Mouse (Mus musculus): ENCODE data around the gene Zcchc14.

Gene Zcchc14

DNA sequence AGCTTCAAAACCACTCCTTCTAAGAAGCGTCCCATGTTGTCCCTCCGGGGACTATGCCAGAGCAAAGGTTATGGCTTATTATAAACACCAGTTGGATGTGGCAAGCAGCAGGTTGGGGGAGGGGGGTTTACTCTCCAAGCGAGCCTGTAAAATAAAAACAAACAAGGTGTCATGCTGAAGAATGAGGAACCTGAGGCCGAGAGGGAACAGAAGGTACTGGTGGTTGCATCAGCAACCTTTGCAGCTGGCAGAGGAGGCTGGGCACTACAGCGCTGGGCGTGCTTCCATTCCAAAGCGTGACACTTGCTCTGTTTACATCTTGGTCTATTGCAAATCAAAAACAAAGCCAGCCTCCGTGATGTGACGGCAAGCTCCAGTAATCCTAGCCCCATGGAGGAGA lies 72.2 kb downstream of the Zcchc14 start:
- no peak for DNase-seq

GRCm38 (mm10) chr8:121578676-121579451 lies 73.8 kb downstream of the Zcchc14 start, which contains the start of gene Fbxo31:
Fbxo31 (minus strand) TSS chr8:121578806.
- DNase-seq = peak; percentile 84 to 93

DNA sequence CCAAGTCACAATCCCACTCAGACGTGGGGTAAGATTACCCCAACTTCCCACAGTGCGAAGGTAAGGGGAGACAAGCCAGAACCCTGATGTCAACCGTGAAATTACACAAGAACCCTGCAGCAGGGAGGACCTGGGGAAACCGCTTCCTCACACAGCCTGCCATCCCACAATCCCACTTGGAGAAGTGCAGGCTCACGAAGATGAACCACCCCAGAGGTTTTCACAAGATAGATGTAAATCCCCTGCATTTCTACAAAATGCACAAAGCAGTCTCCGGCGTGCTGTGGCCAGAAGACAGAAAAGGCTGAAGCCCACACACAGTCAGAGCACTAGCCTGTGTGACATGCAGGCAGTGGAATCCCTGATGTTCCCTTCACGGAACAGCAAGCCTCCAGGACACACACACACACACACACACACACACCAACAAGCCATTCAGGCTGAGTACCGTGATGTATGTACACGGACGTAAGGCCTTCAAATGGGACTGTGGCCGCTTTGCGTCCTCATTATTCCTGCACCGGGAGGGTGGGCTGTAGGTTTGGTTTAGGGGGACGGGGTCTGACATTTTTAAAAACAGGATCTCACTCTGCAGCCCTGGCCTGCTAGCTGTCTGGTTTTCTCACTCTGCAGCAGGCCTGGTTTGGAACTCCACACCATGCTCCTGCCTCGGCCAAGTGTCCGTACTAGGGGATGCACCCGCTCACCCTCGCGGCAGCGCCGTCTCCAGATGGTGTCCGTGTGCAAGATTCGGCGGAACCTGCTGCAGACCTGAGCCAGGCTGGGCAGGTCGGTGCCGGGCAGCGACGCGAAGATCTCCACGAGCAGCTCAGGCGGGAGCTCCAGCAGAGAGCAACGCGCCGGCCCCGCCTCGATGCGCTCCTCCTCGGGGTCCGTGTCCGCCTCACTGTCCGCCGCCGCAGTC lies 74.7 kb downstream of the Zcchc14 start:
- DNase-seq = no peak

DNA sequence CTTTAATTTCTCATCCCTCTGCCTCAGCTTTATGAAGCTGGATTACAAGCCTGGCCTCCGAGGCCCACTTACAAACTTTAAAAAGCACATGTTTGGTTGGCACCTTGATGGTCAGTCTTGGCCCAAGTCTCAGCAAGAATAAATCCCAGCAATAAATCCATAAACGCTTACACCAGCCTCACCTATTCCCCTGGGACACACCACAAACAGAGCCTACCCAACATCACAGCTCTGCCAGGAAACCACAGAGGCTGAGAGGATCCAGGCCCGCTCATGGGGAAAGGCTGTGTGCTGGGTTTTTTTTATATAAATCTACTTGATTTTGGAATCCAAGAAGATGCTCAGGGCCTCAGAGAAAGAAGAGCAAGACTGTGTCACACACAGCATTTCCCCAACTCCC lies 77.0 kb downstream of the Zcchc14 start:
- DNase-seq = no peak

- DNase-seq = no peak
These were observed 79.4 kb downstream of the Zcchc14 start for GRCm38 (mm10) chr8:121573275-121573674.

DNA sequence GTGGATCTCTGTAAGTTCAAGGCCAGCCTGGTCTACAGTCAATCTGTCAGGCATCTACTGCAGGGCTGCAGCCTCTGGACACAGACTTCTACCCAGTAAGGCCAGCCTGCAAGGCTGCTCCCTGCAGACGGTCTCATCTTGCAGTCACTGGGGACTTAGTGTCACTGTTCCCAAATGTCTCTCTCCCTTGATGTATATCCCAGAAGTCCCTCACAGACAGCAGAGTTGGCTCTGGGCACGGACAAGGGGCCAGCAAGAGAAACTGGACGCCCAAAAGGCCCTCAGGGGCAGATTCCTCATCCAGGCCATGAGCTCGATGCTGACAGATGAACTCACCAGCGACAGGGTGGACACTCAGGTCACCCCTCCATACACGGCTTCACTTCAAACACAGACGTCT lies 80.6 kb downstream of the Zcchc14 start:
- no peak for DNase-seq

DNA sequence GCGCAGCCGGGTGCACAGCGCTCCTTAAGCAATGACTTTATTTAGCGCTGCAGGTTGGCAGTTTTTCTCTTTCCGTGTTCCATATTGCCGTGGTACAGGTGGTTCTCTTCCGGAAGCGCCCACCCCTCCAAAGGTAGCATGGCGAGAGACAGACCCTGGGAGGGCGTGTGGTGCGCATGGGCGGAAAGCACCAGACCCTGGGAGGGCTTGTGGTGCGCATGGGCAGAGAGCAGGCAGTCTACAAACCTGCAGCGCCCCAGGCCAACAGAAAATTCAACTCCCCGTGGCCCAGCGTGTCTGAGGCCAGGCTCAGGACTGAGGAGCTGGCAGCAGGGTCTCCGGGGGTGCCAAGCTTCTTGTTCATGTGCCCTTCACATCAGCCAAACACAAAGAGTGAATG lies 81.9 kb downstream of the Zcchc14 start:
- peak in 1 of 2 experiments; percentile 22 for DNase-seq

- no peak for DNase-seq
These were observed 82.4 kb downstream of the Zcchc14 start for GRCm38 (mm10) chr8:121570335-121570734.

DNA sequence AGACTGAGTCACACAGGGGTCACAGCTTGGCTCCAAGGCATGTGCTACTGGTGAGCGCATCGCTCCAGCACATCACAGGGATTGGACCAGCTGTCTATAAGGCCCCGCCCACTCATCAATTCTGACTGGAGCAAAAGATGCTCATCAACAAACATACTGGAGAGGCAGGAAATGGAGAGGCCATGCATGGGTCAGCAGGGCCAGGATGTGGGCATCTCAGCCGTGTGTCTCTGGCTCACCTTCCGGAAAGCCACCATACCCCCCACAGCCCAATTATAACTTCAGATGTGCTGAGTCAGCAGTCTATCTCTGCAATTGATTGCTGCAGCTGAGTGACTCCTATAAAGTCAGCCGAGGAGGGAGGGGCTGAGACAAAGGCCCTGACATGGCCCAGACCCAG lies 84.4 kb downstream of the Zcchc14 start:
- DNase-seq = no peak

DNA sequence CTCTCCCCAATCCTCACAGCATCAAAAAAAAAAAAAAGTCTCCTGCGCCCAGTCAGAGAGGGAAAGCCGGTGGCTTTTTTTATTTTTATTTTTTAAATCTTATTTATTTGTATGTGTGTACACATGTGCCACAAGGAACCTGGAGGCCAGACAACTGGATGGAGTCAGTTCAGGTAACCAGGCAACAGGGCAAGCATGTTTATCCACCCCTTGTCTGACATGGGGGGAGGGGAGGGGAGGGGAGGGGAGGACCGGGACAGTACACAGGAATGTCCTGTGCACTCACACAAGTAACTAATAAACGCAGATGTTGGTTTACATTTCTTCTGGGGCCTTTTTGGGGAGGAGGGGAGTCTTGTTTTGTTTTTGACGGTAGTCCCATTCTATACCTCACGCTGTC lies 89.0 kb downstream of the Zcchc14 start:
- DNase-seq = no peak

DNA sequence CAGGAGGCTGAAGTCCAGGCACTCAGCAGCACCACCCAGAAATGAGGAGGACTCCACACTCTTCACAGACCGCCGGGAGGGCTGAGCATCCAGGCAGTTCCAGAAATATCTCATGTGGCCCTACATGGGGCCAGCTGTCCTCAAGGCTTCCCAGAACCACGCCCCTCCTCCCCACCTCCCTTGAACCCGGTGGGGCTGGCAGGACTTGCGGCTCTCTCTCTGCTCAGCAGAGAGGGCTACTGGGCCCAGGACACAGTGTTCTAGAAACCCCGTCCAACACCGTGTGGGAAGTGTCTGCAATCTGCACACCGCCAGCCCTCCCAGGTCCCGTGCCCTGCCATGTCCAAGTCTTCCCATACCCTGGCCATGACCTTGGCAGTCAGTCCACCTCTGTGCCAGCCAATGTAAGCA lies 89.8 kb downstream of the Zcchc14 start:
- DNase-seq = no peak

GRCm38 (mm10) chr8:121561636-121562345 lies 90.9 kb downstream of the Zcchc14 start:
- DNase-seq = no peak

DNA sequence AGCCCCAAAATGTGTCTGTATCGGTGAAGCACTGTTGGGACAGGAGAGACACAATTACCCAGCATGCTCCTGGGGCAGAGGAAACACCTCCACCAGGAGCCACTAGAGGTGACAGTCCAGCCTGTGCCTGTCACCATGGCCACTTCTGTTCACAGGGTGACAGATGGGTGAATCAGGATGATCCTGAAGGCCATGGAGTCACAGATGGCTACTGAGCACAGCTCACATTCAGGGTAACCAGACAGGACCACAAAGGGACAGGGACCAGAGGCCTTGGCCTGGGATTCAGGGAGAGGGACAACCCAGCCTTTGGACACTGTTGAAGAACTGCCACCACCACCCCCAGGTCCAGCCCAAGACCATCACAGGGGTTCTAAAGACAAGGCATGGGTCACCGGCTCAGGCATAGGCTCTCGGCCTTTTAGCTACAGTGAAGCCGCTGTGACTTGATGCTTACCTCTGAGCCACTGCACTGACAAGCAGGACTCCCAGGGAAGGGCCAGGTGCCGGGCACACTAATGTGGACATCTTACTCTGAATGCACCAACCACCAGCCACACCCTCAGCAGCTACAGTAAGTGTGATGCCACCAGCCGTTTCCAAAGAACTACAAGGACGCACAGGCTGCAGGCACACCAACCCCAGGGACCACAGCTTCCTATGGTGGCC lies 92.1 kb downstream of the Zcchc14 start:
- no peak for DNase-seq

- no peak for DNase-seq
These were observed 92.9 kb downstream of the Zcchc14 start for GRCm38 (mm10) chr8:121559801-121560200.

DNA sequence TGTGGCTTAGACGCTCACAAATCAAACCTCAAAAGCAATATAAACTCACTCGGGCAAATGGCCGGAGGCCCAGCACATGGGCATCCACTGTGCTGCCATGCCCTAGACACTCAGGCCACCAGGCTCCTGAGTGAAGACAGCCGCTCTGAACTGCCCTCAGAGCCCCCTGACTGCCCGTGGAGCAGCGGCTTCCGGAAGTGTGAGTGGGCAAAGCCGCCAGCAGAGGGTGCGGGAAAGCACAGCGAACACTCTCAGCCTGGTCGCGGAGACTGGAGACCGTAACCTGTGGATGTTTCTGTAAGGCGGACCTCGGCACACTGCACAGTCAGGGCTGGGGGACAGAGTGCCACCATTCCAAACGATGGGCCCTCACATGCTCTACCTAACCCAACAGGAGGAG lies 94.2 kb downstream of the Zcchc14 start:
- no peak for DNase-seq

DNA sequence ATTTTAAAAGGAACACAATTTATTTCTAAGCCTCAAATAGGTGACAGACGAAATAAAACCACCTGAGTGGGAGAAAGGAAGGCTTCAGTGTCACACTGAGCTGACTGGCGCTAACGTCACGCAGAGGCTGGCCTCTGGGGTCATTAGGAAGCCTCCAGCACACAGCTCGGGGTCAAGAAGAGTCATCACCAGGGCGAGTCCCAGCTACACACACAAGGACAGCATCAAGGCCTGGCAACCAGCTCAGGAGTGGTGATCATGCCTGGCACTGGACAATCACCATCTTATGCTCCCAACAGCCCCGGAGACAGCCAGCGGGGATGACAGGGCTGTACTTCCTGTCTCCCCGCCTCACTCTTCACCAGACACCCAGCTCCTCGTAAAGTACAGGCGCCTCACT lies 95.0 kb downstream of the Zcchc14 start:
- DNase-seq = no peak

- no peak for DNase-seq
These were observed 98.7 kb downstream of the Zcchc14 start for GRCm38 (mm10) chr8:121553831-121554475.

DNA sequence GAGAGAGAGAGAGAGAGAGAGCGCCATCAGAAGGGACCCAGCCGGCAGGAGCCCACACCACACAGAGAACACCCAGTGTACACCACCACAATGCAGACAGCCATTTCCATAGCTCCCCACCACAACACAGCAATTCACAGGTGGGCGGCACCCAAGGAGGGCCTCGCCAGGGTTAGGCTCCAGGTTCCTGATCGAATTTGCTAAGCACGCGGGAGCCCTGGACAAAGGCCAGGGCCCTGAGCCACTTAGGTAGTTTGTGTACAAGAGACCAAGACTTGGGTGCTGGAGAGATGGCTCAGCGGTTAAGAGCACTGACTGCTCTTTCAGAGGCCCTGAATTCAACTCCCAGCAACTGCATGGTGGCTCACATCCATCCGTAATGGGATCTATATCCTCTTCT lies 100.2 kb downstream of the Zcchc14 start:
- no peak for DNase-seq

GRCm38 (mm10) chr8:121551065-121551985 lies 101.4 kb downstream of the Zcchc14 start:
- no peak for DNase-seq

GRCm38 (mm10) chr8:121550056-121550455 lies 102.6 kb downstream of the Zcchc14 start:
- DNase-seq = no peak

Measured in thymus, adult 18-20 months (tissue).